Mouse (Mus musculus) liver, adult (tissue): ENCODE measurements around the gene Calml3.

ENCODE experiments used
- GATA4 ChIP-seq: IDR thresholded peaks from 2 replicates; pipeline ENCODE4 v1.6.1; 2014; ENCODE audit warnings: mild to moderate bottlenecking, low read length; ENCODE audit not compliant: insufficient replicate concordance

Calml3 gene

DNA sequence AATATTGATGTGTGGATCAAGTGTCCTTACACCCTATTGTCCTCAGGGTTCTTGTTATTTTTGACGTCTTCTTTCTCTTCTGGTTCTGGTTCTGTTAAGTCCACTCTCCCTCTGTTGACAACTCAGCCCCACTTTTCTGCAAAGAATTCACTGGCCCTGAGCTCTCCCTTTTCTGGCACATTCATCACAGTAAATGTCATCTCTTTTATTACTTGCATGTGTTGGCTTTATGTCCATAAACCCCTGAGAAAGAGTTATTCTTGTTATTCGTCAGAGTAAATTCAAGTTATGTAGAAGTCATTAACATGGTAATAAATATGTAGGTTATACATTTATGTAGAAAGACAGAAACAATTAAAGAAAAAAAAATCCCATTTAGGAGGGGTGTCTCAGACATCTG, 14.6 kb downstream of the Calml3 start:
- no peak for TF ChIP-seq GATA4

DNA sequence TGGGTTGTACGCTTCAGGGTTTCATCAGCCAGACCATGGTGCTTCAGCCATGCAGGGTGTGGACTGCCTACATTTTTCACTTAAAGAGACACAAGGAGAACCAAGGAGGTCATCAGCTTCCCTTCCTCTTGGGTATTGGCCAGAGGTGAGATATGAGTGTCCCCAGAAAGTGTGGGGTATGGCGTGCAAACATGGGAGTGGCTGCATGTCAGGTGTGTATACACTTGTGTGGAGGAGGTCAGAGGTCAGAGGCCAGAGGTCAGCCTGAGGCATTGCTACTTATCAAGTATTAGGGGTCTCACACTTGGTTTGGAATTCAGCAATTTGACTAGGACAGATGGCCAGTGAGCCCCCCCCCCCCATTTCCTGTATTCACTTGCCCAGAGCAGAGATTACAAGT, 15.5 kb downstream of the Calml3 start:
- no peak for TF ChIP-seq GATA4

DNA sequence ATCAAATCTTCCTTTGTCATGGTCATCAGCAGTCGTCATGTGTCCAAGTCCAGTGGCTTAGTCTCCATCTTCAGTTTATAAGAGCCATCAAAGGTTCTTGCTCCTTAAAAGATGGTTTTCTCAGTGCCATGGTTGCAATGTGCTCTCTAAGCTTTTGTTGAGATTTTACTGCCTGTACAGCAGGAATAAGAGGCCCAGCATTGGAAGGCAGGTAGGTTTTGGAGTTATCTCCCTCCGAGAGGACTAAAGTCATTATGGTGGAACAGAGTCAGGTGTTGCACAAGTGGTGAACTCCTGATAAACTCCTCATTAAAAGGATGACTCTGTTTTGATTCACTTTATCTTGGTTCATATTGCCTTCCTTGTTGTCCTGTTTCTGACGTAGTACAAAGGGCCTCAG, 16.5 kb downstream of the Calml3 start:
- TF ChIP-seq GATA4 = no peak

DNA sequence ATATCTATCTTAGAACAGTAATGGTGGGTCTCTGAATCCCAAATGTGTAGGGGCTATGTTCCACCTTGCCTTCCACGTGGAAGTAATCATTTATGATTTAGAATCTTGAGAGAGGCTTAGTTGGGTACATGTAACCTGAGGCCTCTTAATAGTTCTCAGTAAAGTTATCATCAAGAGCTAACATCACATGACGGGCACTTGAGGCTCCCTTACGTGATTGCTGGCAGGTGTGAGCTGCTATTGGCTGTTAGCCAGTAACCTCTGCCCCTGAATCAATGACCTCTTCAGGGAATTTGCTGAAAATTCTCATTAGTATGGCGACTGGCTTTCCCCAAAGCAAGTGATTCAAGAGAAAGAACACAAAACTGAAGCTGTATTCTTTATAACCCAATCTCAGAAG, 17.0 kb downstream of the Calml3 start:
- no peak for TF ChIP-seq GATA4

DNA sequence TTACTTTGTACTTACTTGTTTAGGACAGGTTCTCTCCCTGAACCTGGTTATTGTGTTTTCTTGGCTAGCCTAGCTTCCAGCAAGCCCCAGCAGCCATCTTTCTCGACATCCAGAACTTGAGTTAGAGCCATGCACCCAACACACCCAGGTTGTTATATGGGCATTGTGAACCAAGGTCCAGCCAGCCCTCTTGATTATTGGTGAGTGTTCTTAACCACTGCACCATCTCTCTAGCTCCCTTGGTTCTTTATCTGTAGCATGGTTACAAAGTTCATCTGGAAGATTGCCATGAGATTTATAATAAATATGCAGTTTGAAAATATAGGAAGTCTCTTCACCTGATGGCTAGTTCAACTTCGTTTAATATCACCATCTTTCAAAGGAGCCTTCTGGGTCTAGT, 20.5 kb downstream of the Calml3 start:
- TF ChIP-seq GATA4 = no peak

DNA sequence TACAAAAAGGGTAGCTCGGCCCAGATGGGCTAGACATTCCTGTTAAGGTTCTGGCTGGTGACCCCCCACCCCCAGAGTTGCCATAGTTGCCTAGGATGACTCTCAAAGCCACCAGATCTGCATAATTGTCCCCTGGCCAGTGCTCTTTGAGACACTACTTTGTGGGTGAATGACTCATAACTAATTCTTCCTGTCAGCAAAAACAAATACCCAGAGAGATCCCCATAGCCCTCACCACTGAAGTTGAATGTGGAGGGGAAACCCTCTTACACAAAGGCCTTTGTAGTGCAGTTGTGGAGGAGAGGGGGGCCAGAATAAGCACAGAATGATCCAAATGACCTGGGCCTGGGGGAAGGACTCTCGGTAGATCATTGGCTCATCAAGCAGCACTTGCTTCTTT, 21.6 kb downstream of the Calml3 start:
- no peak for TF ChIP-seq GATA4

DNA sequence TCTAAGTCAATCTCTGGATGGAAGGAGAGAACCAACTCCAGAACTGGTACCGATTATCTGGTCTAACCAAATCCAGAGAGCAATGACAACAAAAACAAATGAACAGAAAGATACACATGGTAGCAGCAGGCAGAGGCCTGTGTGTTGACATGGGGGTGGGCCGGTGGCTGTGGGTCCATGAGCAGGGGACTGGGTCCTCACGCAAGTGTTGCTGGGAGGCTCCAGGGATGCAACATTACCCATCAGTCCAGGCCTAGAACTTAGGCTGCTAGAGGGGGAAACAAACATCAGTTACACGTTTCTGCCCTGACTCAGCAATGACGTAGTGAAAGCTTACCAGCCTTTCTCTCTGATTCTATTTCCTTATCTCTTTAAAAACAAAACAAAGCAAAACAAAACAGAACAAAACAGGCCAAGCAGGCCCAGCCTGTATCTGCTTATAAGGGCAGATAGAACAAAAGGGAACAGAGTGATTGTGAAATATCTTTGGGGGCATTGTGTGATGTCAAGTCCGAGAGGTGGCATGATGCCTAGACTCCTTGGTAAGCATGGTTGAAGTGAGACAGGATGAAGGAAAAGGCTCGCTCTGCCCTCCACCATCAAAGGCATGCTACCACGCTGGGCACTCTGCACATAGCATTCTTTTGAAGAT, 24.4 kb downstream of the Calml3 start:
- TF ChIP-seq GATA4 = no peak

DNA sequence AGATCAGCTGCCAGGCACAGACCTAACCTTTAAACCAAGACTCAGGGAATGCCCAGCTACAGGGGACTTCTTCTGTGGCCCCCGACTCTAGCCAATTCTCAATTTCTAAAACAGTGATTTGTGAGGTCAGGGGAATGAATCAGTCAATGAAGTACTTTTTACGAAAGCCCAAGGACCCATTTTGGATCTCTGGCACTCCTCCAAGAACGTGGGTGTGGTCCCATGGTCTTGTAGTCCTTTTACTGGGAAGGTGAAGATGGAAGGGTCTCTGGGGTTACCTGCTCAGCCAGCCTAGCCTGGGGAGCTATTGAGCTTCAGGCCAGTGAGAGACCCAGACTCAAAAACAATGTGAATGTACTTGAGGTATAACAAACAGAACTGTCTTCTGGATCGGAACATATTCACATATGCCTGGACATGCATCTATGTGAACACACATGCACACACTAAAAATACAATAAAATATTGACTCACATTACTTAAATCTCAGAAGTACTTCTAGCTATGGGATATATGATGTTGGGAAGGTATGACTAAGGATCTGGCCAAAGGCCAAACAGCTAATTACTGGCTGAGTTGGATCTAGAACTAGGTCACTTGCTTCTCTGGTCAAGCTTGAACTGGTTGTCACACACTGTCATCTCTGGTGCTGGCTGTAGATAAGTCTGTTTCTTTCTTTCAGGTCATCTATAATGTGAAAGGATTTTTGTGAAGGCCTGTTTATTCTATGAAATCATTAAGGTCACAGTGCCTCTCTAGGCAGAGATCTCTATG, 25.3 kb downstream of the Calml3 start:
- no peak for TF ChIP-seq GATA4

DNA sequence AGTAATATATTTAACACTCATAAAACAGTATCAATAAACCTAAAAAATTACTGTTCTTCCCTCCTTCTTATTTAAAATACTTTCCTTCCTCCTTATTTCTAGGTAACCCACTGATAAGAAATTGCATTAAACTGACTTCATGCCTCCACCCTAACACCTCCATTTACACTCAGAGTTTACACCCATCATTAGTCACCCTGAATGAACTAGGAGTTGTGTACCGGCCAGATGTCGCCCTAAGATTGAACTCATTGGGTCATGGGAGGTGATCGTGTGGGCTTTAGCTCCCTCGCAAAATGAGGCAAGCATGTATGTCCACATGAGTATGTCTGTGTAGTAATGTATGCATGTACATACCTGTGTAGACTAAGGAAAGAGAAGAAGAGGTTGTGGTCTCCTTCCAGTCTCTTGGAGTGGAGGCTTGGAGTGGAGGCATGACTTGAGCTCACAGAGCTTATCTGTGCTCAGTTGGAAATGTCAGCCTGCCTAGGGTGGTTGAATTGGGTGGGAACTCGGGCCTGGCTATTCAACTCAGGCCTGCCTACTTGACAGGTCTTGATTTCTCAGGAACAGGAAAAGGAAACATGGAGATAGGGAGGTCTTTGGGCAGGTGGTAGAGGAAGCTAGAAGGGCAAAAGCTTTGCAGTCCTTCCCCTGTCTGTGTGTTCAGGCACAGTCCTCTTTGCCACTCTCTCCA, 26.8 kb downstream of the Calml3 start:
- TF ChIP-seq GATA4 = no peak

DNA sequence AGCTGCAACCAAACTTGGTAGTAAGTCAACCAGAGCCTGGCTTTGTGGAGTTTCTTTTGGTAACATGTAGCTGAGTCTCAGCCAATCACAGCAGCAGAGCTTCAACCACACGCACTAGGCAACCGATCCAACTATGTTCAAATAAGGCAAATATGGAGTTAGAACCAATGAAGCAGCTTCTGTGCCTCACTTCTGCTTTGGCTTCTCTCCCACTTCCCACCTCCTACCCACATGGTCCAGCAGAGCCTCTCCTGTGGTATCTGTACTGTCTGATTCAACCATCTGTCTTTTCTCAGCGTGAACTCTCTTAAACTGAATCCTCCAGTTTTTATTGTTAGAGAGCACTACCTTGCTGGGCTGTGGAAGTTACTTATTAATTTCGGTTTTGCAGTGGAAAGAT, 27.7 kb downstream of the Calml3 start:
- no peak for TF ChIP-seq GATA4

DNA sequence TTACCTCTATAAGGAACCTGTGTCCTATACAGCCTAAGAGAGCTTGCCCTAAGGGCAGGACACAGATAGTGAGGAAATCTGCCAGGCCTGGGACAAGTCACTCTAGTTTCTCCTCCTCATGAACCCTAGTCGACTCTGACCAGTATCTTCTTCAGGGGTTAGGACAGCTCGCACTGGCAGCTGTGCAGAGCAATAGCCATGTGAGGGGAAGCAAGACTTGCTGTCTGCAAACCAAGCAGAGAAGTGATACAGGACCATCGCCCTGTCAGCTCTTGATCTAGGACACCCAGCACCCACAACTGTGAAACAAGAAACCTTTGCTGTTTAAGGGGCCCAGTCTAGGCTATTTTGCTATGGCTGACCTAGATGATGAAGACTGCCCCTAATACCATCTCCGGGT, 29.1 kb downstream of the Calml3 start:
- no peak for TF ChIP-seq GATA4

DNA sequence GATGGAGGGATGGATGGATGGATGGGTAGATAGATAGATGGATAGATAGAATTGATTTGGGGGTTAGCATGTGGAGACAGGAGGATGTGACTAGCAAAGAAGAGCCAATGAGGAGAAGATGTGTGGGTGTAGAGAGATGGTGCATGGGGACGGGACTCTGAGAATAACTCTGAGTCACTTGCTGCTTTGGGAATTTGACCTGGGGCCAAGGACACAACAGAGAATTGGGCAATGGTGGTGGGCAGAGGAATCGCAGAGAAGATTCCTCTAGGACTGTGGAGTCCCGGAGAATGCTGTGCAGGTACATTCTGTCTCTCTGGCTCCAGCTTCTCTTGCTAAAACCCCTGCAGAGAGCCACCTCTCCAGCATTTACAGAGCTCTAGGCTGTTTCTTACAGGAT, 29.8 kb downstream of the Calml3 start:
- TF ChIP-seq GATA4 = no peak

DNA sequence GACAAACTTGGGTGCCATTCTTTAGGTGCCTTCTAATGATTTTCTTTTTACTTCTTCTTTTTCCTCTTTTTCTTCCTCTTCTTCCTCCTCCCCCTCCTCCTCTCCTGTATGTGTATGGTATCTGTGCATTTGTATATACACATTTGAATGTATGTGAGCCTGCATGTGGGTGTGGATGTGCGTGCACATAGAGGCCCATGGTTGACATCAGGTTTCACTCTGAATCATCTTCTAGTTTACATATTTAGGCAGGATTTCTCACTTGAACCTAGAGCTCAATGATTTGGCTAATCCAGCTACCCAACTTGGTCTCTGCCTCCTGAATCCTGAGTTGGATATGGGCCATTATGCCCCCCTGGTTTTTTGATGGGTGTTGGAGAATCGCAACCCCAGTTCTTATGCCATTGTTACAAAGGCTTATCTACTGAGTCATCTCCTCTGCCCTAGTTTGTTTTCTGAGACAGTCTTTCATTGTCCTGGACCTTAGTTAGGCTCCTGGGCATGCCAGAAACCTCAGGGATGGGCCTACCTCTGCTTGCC, 30.9 kb downstream of the Calml3 start:
- TF ChIP-seq GATA4 = no peak

DNA sequence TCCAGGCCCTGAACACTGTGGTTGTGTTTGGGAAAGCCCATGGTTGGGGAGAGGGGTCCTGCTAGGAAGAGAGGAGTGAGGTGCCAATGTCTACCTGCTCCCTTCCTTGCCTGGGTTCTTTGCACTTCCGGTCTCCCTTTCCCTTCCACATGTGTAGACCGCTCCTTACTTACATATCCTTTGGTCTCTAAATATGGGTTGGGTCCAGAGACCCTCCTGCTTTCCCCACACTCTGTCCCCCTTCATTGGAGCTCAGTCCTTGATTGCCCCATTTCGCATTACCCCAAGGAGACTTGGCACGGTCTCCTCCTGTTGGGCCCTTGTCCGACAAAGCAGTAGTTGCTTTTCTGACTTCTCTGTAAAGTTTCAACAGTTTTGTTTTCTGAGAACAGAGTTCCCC, 32.9 kb downstream of the Calml3 start:
- no peak for TF ChIP-seq GATA4

DNA sequence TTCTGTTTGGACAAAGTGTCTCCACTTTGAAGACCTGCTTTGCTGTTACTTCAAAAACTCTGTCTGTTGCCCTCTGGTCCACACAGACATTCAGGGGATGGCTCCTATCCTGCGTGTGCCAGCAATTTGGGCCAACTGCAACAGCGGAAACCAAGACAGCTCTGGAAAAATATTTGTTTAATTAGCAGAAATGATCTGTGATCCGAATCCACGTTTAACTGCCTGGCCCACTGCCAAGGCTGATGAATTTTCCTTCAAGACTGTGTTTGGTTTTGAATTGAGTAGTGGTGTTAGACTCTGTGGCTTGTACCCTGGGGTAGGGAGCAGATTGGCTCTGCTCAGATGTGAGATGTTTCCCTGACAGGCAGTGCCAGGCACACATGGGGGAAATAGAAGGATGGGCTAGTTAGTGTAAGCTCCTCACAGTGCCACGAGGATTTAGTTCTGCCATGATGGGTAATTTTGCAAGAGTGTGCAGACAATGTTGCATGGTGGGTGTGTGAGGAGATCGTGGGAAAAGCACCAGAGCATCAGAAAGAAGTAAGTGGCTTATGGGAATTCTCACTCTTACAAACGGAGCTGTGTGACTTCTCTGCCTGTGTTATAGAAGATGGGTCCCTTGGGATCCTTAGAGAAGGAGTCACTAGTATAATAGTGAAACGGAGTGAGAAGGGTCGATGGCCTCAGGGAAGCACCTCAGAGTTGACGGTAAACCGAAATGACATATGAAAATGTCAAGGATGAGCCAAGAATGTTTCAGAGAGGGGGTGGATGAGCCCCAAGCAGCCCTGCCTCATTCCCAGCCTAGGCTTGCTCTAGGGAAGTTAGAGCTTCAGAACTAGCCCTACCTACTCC, 33.7 kb downstream of the Calml3 start:
- no peak for TF ChIP-seq GATA4
